Mouse (Mus musculus) gastrocnemius, postnatal 10 days (tissue): ENCODE measurements around the gene Ankrd17. TPM values are rescaled to one million over a fixed set of nuclear protein-coding genes. Genes with fewer than 3 reads are reported as not detected.

Source experiments
- DNase-seq: peaks from one replicate; pipeline ENCODE4 v3.0.0; 2021; ENCODE audit warnings: mixed read lengths
- total RNA-seq, 2 experiments: library from RNA; stranded (reverse); gene quantifications; 2 replicates each; pipeline ENCODE4 v1.2.3; 2021

The Ankrd17 gene
- total RNA-seq, 2 experiments from 2014 or later: 49.5 to 65.3 TPM

- no peak for DNase-seq
These were observed 148.6 kb downstream of the Ankrd17 start for GRCm38 (mm10) chr5:90217791-90218190.

GRCm38 (mm10) chr5:90217226-90217625, 149.2 kb downstream of the Ankrd17 start:
- DNase-seq: no peak

GRCm38 (mm10) chr5:90213356-90213755, 153.0 kb downstream of the Ankrd17 start:
- no peak for DNase-seq

- peak; percentile 19 for DNase-seq
These were observed 163.2 kb downstream of the Ankrd17 start for GRCm38 (mm10) chr5:90203168-90203567.

GRCm38 (mm10) chr5:90202447-90203117, 163.8 kb downstream of the Ankrd17 start:
- no peak for DNase-seq

GRCm38 (mm10) chr5:90199922-90200632, 166.3 kb downstream of the Ankrd17 start:
- no peak for DNase-seq

GRCm38 (mm10) chr5:90194831-90195230, 171.5 kb downstream of the Ankrd17 start:
- DNase-seq: peak; percentile 63

GRCm38 (mm10) chr5:90182782-90183181, 183.6 kb downstream of the Ankrd17 start:
- DNase-seq: no peak

- no peak for DNase-seq
These were observed 187.3 kb downstream of the Ankrd17 start for GRCm38 (mm10) chr5:90179094-90179493.

GRCm38 (mm10) chr5:90178116-90178515, 188.3 kb downstream of the Ankrd17 start:
- no peak for DNase-seq

Other genes starting within 250 kb of the Ankrd17 start
- 10 to 100 TPM in 1 of 2 experiments, 1 to 10 TPM in 1; 9.8 to 11.6 TPM for gene Cox18, start 142.6 kb downstream of the Ankrd17 start, total RNA-seq
- gene Gm9958, start 627 bp upstream of the Ankrd17 start, total RNA-seq: 1 to 10 TPM; 1.0 to 1.6 TPM
- gene Alb, start 94.3 kb upstream of the Ankrd17 start, total RNA-seq: 10 to 100 TPM in 1 of 2 experiments, 1 to 10 TPM in 1; 1.8 to 37.5 TPM
- 1 to 10 TPM in 1 of 2 experiments, not detected in 1; 1.4 TPM for gene Afp, start 124.2 kb upstream of the Ankrd17 start, total RNA-seq
- under 1 TPM in 1 of 2 experiments, not detected in 1; 0.23 TPM for gene Afm, start 152.4 kb upstream of the Ankrd17 start, total RNA-seq
- gene 5830473C10Rik, start 194.5 kb upstream of the Ankrd17 start, total RNA-seq: not detected